Mouse (Mus musculus) bone marrow macrophage, adult 2 months (primary cell): Measurements from ENCODE around the gene Gnptg.

ENCODE experiments used
- CTCF ChIP-seq: IDR thresholded peaks from 2 replicates; pipeline ENCODE4 v1.5.1; 2012; ENCODE audit warnings: low read depth, mild to moderate bottlenecking, low read length, moderate library complexity
- POLR2A ChIP-seq: IDR thresholded peaks from 2 replicates; pipeline ENCODE4 v1.6.1; 2012; ENCODE audit warnings: mild to moderate bottlenecking, low read depth, low read length, borderline replicate concordance

DNA sequence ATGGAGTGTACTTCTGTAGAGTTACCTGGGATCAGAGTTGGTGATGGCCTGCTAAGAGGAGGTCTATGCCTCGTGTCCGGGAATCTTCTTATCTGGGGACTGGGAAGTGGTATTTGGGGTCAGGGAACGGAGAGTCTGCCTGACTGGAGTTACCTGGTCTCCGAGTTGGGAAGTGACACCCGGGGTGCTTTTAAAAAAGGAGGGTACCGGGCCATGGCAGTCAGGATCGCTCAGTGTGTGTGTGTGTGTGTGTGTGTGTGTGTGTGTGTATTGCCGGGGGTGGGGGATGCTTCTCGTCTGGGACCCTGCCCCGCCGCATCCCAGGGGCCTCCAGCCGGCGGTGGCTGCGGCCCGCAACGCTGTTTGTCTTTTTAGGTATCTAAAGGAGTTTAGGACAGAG, 50.8 kb downstream of the Gnptg start:
- TF ChIP-seq CTCF (no peak), POLR2A (no peak)
